Mouse (Mus musculus) CD8-positive naive resting alpha-beta T cell, adult 2 months (primary cell): ENCODE measurements around the gene Gm45837.

Source experiments
- DNase-seq, 2 experiments: peaks; one replicate each; pipeline ENCODE4 v3.0.0; 2022; ENCODE audit warnings: low read depth in 2 of 2, low spot score in 2 of 2

Gene Gm45837

GRCm38 (mm10) chr7:101464927-101465326, 54.2 kb downstream of the Gm45837 start:
- no peak for DNase-seq

GRCm38 (mm10) chr7:101465392-101465791, 54.7 kb downstream of the Gm45837 start:
- no peak for DNase-seq

DNA sequence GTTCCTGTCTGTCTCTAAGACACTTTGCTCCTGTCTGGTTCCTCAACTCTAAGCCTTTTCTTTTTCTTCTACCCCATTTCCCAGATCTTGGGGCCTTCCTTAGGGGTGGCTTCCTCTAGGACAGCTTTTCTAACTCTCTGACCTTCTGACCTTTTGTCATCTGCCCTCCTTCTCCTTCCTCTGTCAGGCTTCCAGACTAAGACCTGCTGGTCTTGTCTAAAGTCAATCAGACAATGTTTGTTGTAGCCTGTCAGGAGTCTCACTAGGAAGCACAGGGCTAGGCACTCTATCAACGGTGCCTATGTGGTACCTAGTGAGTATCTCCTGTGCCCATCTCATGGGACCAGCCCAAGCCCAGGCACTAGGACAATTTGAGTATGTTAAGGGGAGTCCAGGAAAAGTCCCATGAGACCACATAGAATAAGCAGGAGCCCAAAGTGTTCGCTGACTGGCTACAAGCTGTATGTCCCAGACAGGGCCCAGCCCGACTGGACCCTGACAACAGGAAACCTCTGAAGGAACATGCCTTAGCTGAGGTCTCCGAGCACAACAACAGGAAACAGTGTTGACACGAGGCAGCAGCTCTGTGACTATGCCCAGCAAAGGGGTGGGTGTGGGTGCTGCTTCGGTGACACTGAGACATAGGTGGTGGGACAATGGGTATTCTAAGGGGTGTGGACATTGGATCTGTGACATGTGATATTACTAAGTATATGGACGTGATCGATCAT, 55.3 kb downstream of the Gm45837 start:
- no peak for DNase-seq

DNA sequence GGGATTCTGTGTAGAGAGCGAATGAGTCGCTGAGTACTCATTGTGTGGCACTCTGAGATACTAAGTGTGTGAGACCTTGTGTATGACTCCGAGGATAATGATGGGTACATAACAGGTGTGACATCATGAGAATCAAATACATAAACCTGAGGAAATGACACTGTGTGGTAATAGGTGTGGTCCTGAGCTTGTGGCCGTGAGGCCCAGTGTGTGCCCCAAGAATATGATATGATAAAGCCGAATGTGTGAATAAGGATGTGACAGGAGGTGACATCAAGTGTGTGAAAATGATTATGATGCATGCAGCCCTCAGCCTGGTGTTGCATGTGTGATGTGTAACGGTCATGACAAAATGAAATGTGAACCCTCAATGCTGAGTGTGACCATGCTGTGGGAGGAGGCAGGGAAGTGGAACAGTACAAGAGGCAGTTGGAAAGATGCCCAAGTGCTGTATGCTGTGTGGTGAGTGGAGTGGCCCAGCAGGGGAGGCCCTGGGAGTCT, 55.9 kb downstream of the Gm45837 start:
- DNase-seq = peak; percentile 84 to 85

GRCm38 (mm10) chr7:101471423-101471822, 60.7 kb downstream of the Gm45837 start:
- no peak for DNase-seq

GRCm38 (mm10) chr7:101471968-101472480, 61.3 kb downstream of the Gm45837 start:
- DNase-seq = no peak

GRCm38 (mm10) chr7:101472598-101473558, 62.2 kb downstream of the Gm45837 start:
- DNase-seq = no peak

GRCm38 (mm10) chr7:101474399-101474811, 63.7 kb downstream of the Gm45837 start:
- DNase-seq = no peak

GRCm38 (mm10) chr7:101476028-101476427, 65.3 kb downstream of the Gm45837 start:
- no peak for DNase-seq

DNA sequence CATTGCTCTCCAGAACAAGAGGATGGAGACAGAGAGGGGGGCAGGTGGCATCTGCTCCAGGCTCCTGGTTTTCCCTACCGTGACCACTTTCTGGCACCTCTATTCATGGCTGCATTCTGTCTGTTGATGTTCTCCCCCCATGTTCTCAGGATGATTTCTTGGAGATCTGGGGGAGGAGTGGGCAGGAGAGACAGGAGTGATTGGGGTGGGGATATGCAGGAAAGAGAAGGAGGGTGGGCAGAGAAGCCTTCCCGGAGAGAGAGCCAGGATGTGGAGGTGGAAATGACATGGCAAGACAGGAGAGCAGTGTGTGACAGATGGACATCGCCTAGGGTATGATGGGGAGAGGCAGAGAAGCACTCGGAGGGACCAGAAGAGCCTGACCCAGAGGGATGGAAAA, 65.8 kb downstream of the Gm45837 start:
- no peak for DNase-seq

DNA sequence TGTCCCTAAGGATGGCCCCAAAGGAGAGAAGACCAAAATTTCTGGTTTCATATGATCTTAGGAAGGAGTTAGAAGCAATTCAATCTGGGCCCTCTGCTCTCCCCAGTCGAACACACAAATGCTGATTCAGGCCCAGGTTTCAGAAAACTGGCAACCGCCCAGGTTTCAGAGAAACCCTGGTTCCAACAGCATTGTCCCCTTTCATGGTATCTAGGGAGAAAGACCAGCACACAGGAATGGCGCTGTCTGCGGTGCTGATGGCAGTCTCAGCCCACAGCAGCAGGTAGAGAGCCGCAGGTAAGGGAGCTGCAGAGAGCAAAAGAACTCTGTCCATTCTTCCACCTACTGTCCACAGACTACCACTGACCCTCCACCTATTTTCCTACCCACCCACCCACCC, 66.5 kb downstream of the Gm45837 start:
- DNase-seq = no peak

DNA sequence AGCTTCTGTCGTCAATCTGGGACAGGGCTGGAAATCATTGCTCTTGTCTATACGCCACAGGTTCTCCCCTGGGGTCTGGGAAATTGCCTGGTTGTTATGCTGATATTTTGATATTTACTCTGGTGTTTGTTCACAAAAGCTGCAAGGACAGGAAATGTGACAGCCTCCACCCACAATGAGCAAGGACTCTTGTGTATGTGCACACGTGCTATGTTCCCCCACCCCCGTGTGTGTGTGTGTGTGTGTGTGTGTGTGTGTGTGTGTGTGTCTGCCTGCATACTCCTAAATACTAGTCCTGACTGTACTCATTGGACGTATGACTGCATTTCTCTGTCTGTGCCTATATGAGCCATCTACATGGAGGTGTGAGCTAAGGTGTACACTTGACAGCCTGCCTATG, 67.4 kb downstream of the Gm45837 start:
- DNase-seq = no peak

DNA sequence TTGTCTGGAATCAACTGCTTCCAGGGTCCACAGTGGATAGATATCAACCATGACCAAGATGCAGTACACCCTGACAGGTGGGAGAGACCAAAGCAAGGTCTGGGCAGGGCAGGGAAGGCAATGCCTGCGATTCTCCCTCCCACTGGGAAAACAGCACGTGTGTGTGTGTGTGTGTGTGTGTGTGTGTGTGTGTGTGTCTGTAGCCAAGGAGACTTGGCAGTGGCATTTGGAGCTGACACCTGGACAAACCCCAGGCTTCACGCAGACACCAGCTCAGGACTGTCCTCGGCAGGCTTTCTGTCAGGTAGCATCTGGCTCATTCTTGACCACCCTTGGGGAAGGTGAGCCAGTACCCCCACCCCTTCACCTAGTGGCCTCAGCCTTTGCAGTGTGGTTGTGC, 69.2 kb downstream of the Gm45837 start:
- DNase-seq = no peak

- DNase-seq = no peak
Measured at GRCm38 (mm10) chr7:101480671-101481070, 70.0 kb downstream of the Gm45837 start.

GRCm38 (mm10) chr7:101481872-101482498, 71.3 kb downstream of the Gm45837 start:
- DNase-seq = no peak

DNA sequence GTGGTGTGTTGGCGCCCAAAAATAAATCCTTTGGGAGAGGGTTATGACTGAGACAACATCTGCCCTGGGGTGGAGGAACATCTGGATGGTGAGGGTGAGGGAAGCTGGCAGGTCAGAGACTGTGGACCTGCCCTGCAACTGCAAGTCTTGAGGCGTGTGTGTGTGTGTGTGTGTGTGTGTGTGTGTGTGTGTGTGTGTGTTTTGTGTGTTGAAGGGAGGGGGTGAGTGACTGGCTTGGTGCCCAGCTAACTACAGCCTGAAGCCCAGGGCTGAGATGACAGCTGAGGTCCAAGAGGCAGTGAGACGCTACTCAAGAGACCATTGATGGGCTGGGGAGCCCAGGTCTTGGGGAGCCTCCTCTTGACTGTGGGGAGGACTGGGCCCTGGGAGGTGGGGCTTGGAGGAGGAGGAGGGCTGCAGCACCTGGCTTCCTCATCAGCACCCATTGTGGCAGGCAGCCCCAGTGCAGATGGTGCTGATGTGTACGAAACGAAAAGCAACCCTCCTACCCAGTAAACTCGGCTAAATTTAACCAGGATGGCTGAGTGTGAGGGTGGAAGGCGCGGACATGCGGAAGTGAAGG, 71.9 kb downstream of the Gm45837 start:
- no peak for DNase-seq

- DNase-seq = no peak
Measured at GRCm38 (mm10) chr7:101483498-101484115, 72.9 kb downstream of the Gm45837 start.

- no peak for DNase-seq
Measured at GRCm38 (mm10) chr7:101487102-101487501, 76.4 kb downstream of the Gm45837 start.

GRCm38 (mm10) chr7:101490952-101491351, 80.3 kb downstream of the Gm45837 start:
- no peak for DNase-seq

GRCm38 (mm10) chr7:101498385-101498784, 87.7 kb downstream of the Gm45837 start:
- no peak for DNase-seq
